Mouse (Mus musculus) forebrain, embryonic 13.5 days (tissue): Measurements from ENCODE around the gene Ankrd33b. TPM values are rescaled to one million over a fixed set of nuclear protein-coding genes. Genes with fewer than 3 reads are reported as not detected.

Experiments
- ATAC-seq: fragments of 200-750 bp; cut with Nextera tagmentation; 2 replicates; pipeline ENCODE4 v1.8.0; 2017
- H3K27ac ChIP-seq: fragments of 300-500 bp; sonication (generic); 2 replicates; pipeline ENCODE4 v1.5.1; 2015; ENCODE audit warnings: inconsistent platforms, mild to moderate bottlenecking, moderate library complexity
- H3K27me3 ChIP-seq: fragments of 300-500 bp; sonication (generic); 2 replicates; pipeline ENCODE4 v1.6.1; 2015; ENCODE audit warnings: mild to moderate bottlenecking, inconsistent platforms
- H3K36me3 ChIP-seq: fragments of 300-500 bp; sonication (generic); 2 replicates; pipeline ENCODE4 v1.6.1; 2015; ENCODE audit warnings: mild to moderate bottlenecking, inconsistent platforms; ENCODE audit not compliant: poor library complexity, severe bottlenecking
- H3K4me1 ChIP-seq: fragments of 300-500 bp; sonication (generic); 2 replicates; pipeline ENCODE4 v1.6.1; 2015; ENCODE audit warnings: inconsistent platforms
- H3K4me2 ChIP-seq: fragments of 300-500 bp; sonication (generic); 2 replicates; pipeline ENCODE4 v1.6.1; 2015; ENCODE audit warnings: inconsistent platforms, mild to moderate bottlenecking, moderate library complexity
- H3K4me3 ChIP-seq: fragments of 300-500 bp; sonication (generic); 2 replicates; pipeline ENCODE4 v1.5.1; 2015; ENCODE audit warnings: mild to moderate bottlenecking, inconsistent platforms
- H3K9ac ChIP-seq: fragments of 300-500 bp; sonication (generic); 2 replicates; pipeline ENCODE4 v1.6.1; 2015; ENCODE audit warnings: mild to moderate bottlenecking, inconsistent platforms
- H3K9me3 ChIP-seq: fragments of 300-500 bp; sonication (generic); replicated peaks from 2 replicates; pipeline ENCODE4 v1.6.1; 2016; ENCODE audit warnings: inconsistent platforms
- WGBS: fragments of 180-500 bp; shearing (Covaris S2); methylation state at CpG from one replicate; pipeline ENCODE4 v1.1.7; 2015; 5-methylcytosine and 5-hydroxymethylcytosine counted together
- polyA plus RNA-seq: library from polyadenylated mRNA; unstranded; fragments of >200 nt; fragmentation: Nextera tagmentation; extraction: Ambion mirVana; gene quantifications from 2 replicates; pipeline ENCODE4 v1.2.1, GENCODE M21; 2015

Ankrd33b gene
- polyA plus RNA-seq, 1 experiment from 2014 or later, result 0.34 TPM

GRCm38 (mm10) chr15:31365720-31366591 is 1.6 kb downstream of the Ankrd33b start:
- 1% methylated on average over 37 of the region's 37 CpGs for WGBS
- H3K9ac ChIP-seq, result peak overlapping the region; percentile 40; the same call in 1 of the 2 replicates
- ATAC-seq, result no peak
- peaks cover 74% of the 10 kb centered on the region for H3K27me3 ChIP-seq
- H3K36me3 ChIP-seq, result no peaks in the 10 kb centered on the region
- peak overlapping the region; percentile 62 for H3K4me3 ChIP-seq
- peaks cover 26% of the 10 kb centered on the region for H3K4me1 ChIP-seq
- H3K9me3 ChIP-seq, result no peaks in the 10 kb centered on the region
- no peak overlapping the region for H3K27ac ChIP-seq
- peak overlapping the region; percentile 100 for H3K4me2 ChIP-seq

GRCm38 (mm10) chr15:31365041-31365719 is 2.3 kb downstream of the Ankrd33b start:
- Histone ChIP-seq H3K4me2 (peak overlapping the region; percentile 100), H3K27me3 (peaks cover 66% of the 10 kb centered on the region), H3K4me3 (peak overlapping the region; percentile 62), H3K9ac (no peak overlapping the region), H3K36me3 (no peaks in the 10 kb centered on the region), H3K4me1 (peaks cover 26% of the 10 kb centered on the region), H3K27ac (no peak overlapping the region), H3K9me3 (no peaks in the 10 kb centered on the region)
- ATAC-seq, result no peak
- 21% methylated on average over 11 of the region's 11 CpGs for WGBS

GRCm38 (mm10) chr15:31364396-31364795 is 3.1 kb downstream of the Ankrd33b start:
- H3K9ac ChIP-seq, result no peak overlapping the region
- no peak overlapping the region for H3K4me2 ChIP-seq
- no peaks in the 10 kb centered on the region for H3K36me3 ChIP-seq
- H3K27me3 ChIP-seq, result peaks cover 61% of the 10 kb centered on the region
- H3K27ac ChIP-seq, result no peak overlapping the region
- WGBS, result 51% methylated on average over 6 of the region's 6 CpGs
- no peaks in the 10 kb centered on the region for H3K9me3 ChIP-seq
- no peak for ATAC-seq
- H3K4me3 ChIP-seq, result no peak overlapping the region
- H3K4me1 ChIP-seq, result peaks cover 26% of the 10 kb centered on the region

GRCm38 (mm10) chr15:31363981-31364361 is 3.6 kb downstream of the Ankrd33b start:
- H3K27me3 ChIP-seq, result peaks cover 57% of the 10 kb centered on the region
- no peaks in the 10 kb centered on the region for H3K36me3 ChIP-seq
- peaks cover 26% of the 10 kb centered on the region for H3K4me1 ChIP-seq
- no peak overlapping the region for H3K9ac ChIP-seq
- H3K27ac ChIP-seq, result no peak overlapping the region
- 71% methylated on average over 8 of the region's 8 CpGs for WGBS
- no peaks in the 10 kb centered on the region for H3K9me3 ChIP-seq
- no peak overlapping the region for H3K4me3 ChIP-seq
- ATAC-seq, result no peak
- no peak overlapping the region for H3K4me2 ChIP-seq

GRCm38 (mm10) chr15:31363241-31363980 is 4.1 kb downstream of the Ankrd33b start:
- Histone ChIP-seq H3K9me3 (no peaks in the 10 kb centered on the region), H3K27me3 (peaks cover 51% of the 10 kb centered on the region), H3K9ac (no peak overlapping the region), H3K4me2 (no peak overlapping the region), H3K27ac (no peak overlapping the region), H3K36me3 (no peaks in the 10 kb centered on the region), H3K4me1 (peaks cover 26% of the 10 kb centered on the region), H3K4me3 (no peak overlapping the region)
- 87% methylated on average over 13 of the region's 13 CpGs for WGBS
- no peak for ATAC-seq

- no peak overlapping the region for H3K9ac ChIP-seq
- ATAC-seq, result no peak
- H3K27me3 ChIP-seq, result peaks cover 31% of the 10 kb centered on the region
- H3K4me2 ChIP-seq, result no peak overlapping the region
- no peaks in the 10 kb centered on the region for H3K9me3 ChIP-seq
- peaks cover 9% of the 10 kb centered on the region for H3K4me1 ChIP-seq
- no peak overlapping the region for H3K4me3 ChIP-seq
- 82% methylated on average over 9 of the region's 9 CpGs for WGBS
- no peak overlapping the region for H3K27ac ChIP-seq
- no peaks in the 10 kb centered on the region for H3K36me3 ChIP-seq
Measured at GRCm38 (mm10) chr15:31361259-31361853, 6.2 kb downstream of the Ankrd33b start.

- no peak for ATAC-seq
- Histone ChIP-seq H3K36me3 (no peaks in the 10 kb centered on the region), H3K4me3 (no peak overlapping the region), H3K4me2 (no peak overlapping the region), H3K27ac (no peak overlapping the region), H3K9ac (no peak overlapping the region), H3K9me3 (no peaks in the 10 kb centered on the region), H3K4me1 (peaks cover 1% of the 10 kb centered on the region), H3K27me3 (peaks cover 23% of the 10 kb centered on the region)
- 72% methylated on average over 6 of the region's 6 CpGs for WGBS
Measured at GRCm38 (mm10) chr15:31360593-31360992, 6.9 kb downstream of the Ankrd33b start.

DNA sequence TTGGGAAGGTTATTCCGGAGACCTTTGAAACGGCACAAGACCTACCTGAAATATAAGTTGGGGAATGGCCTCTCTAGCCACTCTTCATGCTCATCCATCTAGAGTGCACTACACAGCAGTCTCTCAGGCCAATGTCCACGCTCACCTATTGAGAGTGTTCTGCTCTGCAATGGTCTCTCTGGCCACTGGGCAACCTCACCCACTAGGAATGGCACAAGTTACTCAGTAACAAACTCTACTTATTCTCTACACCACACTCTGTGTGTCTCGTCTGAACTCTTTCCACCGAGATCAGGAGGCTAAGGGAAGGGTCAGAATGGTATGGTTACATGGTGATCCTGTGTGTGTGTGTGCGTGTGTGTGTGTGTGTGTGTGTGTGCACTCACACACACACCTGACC is 7.7 kb downstream of the Ankrd33b start:
- 93% methylated on average over 6 of the region's 6 CpGs for WGBS
- Histone ChIP-seq H3K27me3 (peaks cover 15% of the 10 kb centered on the region), H3K4me1 (no peaks in the 10 kb centered on the region), H3K36me3 (no peaks in the 10 kb centered on the region), H3K9me3 (no peaks in the 10 kb centered on the region), H3K27ac (no peak overlapping the region), H3K4me2 (no peak overlapping the region), H3K9ac (no peak overlapping the region), H3K4me3 (no peak overlapping the region)
- ATAC-seq, result no peak

DNA sequence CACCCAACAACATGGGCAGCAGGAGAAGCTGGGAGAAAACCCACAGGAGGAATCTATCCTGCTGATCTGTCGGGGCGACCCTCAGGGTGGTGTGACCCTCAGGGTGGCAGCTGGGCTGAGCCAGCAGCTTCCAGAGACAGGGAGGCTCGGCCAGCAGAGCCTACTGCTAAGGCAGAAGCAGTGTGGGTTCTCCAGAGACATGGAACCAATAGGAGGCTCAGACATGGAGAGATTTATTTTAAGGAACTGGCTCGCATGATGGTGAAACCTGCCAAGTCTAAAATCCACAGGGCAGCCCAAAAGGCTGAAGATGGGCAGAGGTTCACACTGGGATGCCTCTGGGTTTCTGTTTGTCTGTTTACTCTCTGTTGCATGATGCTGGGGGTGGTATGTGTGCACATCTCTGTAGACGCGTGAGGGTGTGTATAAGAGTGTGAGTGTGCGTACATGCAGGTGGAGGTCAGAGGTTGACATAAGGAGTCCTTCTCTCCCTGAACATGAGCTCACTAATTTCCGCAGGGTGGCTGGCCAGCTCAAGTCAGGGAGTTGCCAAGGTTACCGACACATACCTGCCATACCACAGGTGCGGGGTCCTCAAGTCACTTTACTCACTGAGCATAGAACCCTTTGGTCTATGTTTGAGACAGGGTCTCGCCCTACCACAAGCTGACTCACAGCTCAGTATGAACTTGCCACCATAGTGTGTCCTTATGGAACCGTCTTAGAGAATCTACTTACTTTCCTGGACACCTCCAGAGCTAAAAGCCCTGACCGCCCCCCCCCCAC is 14.8 kb downstream of the Ankrd33b start:
- Histone ChIP-seq H3K4me3 (no peak overlapping the region), H3K27me3 (no peaks in the 10 kb centered on the region), H3K9ac (no peak overlapping the region), H3K9me3 (no peaks in the 10 kb centered on the region), H3K4me1 (no peaks in the 10 kb centered on the region), H3K4me2 (no peak overlapping the region), H3K36me3 (no peaks in the 10 kb centered on the region), H3K27ac (no peak overlapping the region)
- ATAC-seq, result no peak
- WGBS, result 89% methylated on average over 13 of the region's 13 CpGs

DNA sequence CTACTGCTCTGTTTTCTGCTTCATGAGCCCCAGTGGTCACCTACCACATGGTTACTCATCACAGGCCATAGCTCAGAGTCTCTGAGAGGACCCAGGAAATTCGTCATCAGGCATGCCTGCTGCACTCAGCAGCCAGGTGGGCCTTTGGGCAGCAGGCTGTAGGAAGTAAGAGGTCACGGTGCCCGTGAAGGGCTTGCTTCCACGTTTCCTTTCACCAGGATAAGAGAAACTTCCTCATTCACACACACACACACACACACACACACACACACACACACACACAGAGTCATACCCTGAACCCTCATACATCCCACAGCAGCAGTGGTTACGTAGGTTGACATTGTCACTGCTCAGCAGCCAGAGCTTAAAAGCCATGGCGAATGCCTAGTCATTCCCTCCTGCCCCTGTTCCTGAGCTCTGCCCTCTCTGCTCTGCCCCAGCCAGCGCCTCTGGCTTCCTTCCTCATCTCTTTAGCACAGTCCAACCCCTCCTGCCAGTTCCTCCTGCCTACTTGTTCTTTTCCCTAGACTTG is 17.6 kb downstream of the Ankrd33b start:
- 77% methylated on average over 7 of the region's 7 CpGs for WGBS
- no peaks in the 10 kb centered on the region for H3K9me3 ChIP-seq
- no peak overlapping the region for H3K4me2 ChIP-seq
- H3K36me3 ChIP-seq, result no peaks in the 10 kb centered on the region
- H3K4me1 ChIP-seq, result no peaks in the 10 kb centered on the region
- ATAC-seq, result no peak
- H3K27ac ChIP-seq, result no peak overlapping the region
- no peak overlapping the region for H3K9ac ChIP-seq
- no peaks in the 10 kb centered on the region for H3K27me3 ChIP-seq
- no peak overlapping the region for H3K4me3 ChIP-seq

- no peak overlapping the region for H3K4me2 ChIP-seq
- no peak overlapping the region for H3K27ac ChIP-seq
- no peaks in the 10 kb centered on the region for H3K36me3 ChIP-seq
- no peak for ATAC-seq
- H3K9me3 ChIP-seq, result no peaks in the 10 kb centered on the region
- no peak overlapping the region for H3K4me3 ChIP-seq
- no peaks in the 10 kb centered on the region for H3K4me1 ChIP-seq
- no peaks in the 10 kb centered on the region for H3K27me3 ChIP-seq
- no peak overlapping the region for H3K9ac ChIP-seq
- WGBS, result 94% methylated on average over 5 of the region's 5 CpGs
Measured at GRCm38 (mm10) chr15:31349046-31349445, 18.5 kb downstream of the Ankrd33b start.
